Mouse (Mus musculus) right cerebral cortex, postnatal 4 days (tissue): ENCODE measurements around the gene Tmem129.

Experiments
- DNase-seq: peaks from one replicate; pipeline ENCODE4 v3.0.0-alpha.2; 2022

The Tmem129 gene

GRCm38 (mm10) chr5:33684932-33685331, 26.7 kb upstream of the Tmem129 start:
- no peak for DNase-seq

GRCm38 (mm10) chr5:33683897-33684652, 25.9 kb upstream of the Tmem129 start:
- DNase-seq: peak; percentile 33

GRCm38 (mm10) chr5:33682963-33683362, 24.7 kb upstream of the Tmem129 start:
- DNase-seq: no peak

GRCm38 (mm10) chr5:33681611-33682388, 23.6 kb upstream of the Tmem129 start:
- DNase-seq: no peak

- DNase-seq: no peak
Observed at GRCm38 (mm10) chr5:33681044-33681443, 22.8 kb upstream of the Tmem129 start.

- no peak for DNase-seq
Observed at GRCm38 (mm10) chr5:33678244-33678643, 20.0 kb upstream of the Tmem129 start.

- DNase-seq: peak; percentile 67
Observed at GRCm38 (mm10) chr5:33675964-33676363, 17.7 kb upstream of the Tmem129 start.

- peak; percentile 53 for DNase-seq
Observed at GRCm38 (mm10) chr5:33674439-33674838, 16.2 kb upstream of the Tmem129 start.

- no peak for DNase-seq
Observed at GRCm38 (mm10) chr5:33671659-33672058, 13.4 kb upstream of the Tmem129 start.

GRCm38 (mm10) chr5:33668223-33668622, 10.0 kb upstream of the Tmem129 start:
- no peak for DNase-seq

- no peak for DNase-seq
Observed at GRCm38 (mm10) chr5:33658664-33659050, 441 bp upstream of the Tmem129 start.

- no peak for DNase-seq
Observed at GRCm38 (mm10) chr5:33657251-33657786, 897 bp downstream of the Tmem129 start.

- no peak for DNase-seq
Observed at GRCm38 (mm10) chr5:33656739-33657138, 1.5 kb downstream of the Tmem129 start.

GRCm38 (mm10) chr5:33655251-33655840, 2.9 kb downstream of the Tmem129 start:
- DNase-seq: no peak

GRCm38 (mm10) chr5:33654424-33654823, 3.8 kb downstream of the Tmem129 start:
- no peak for DNase-seq

GRCm38 (mm10) chr5:33652783-33653173, 5.4 kb downstream of the Tmem129 start:
- DNase-seq: no peak

GRCm38 (mm10) chr5:33651921-33652782, 6.1 kb downstream of the Tmem129 start, which contains the start of gene Slbp:
Slbp (minus strand) TSS chr5:33652574.
- DNase-seq: peak; percentile 94

- no peak for DNase-seq
Observed at GRCm38 (mm10) chr5:33651541-33651920, 6.7 kb downstream of the Tmem129 start.

GRCm38 (mm10) chr5:33651017-33651416, 7.2 kb downstream of the Tmem129 start:
- no peak for DNase-seq

- peak; percentile 17 for DNase-seq
Observed at GRCm38 (mm10) chr5:33640652-33641051, 17.6 kb downstream of the Tmem129 start.

GRCm38 (mm10) chr5:33638826-33639225, 19.4 kb downstream of the Tmem129 start:
- no peak for DNase-seq

- DNase-seq: no peak
Observed at GRCm38 (mm10) chr5:33637606-33638350, 20.4 kb downstream of the Tmem129 start.
